Mouse (Mus musculus) ovary, postnatal 36 days (tissue): Measurements from ENCODE around the gene Gja1.
"Not testable (repeated sequence)": the region's sequence is repeated elsewhere in the genome, so short reads cannot be mapped to it uniquely, and the experiment has no call there.

Experiments used
- DNase-seq: peaks from one replicate; pipeline ENCODE4 v3.0.0; 2022; ENCODE audit warnings: low spot score, mixed read lengths

The Gja1 gene

GRCm38 (mm10) chr10:56377097-56377965 is at the start of gene Gja1:
Gene Gja1, plus strand, starts transcription at chr10:56377330.
- peak; percentile 71 for DNase-seq

GRCm38 (mm10) chr10:56338851-56339489 is 38.2 kb upstream of the Gja1 start:
- peak; percentile 70 for DNase-seq

- DNase-seq: no peak
Measured at GRCm38 (mm10) chr10:56360472-56360871, 16.7 kb upstream of the Gja1 start.

- peak; percentile 71 for DNase-seq
Measured at GRCm38 (mm10) chr10:56369073-56369472, 8.1 kb upstream of the Gja1 start.

GRCm38 (mm10) chr10:56373021-56373720 is 4.0 kb upstream of the Gja1 start:
- no peak for DNase-seq

GRCm38 (mm10) chr10:56374169-56374568 is 3.0 kb upstream of the Gja1 start:
- DNase-seq: no peak

- no peak for DNase-seq
Measured at GRCm38 (mm10) chr10:56375906-56376468, 1.1 kb upstream of the Gja1 start.

GRCm38 (mm10) chr10:56377966-56378647 is 977 bp downstream of the Gja1 start:
- peak; percentile 19 for DNase-seq

- peak; percentile 57 for DNase-seq
Measured at GRCm38 (mm10) chr10:56378648-56379254, 1.6 kb downstream of the Gja1 start.

- DNase-seq: no peak
Measured at GRCm38 (mm10) chr10:56379720-56380119, 2.6 kb downstream of the Gja1 start.

GRCm38 (mm10) chr10:56385195-56386109 is 8.3 kb downstream of the Gja1 start:
- DNase-seq: no peak

- DNase-seq: no peak
Measured at GRCm38 (mm10) chr10:56393095-56393784, 16.1 kb downstream of the Gja1 start.

- DNase-seq: not testable (repeated sequence)
Measured at GRCm38 (mm10) chr10:56393815-56394417, 16.8 kb downstream of the Gja1 start.

GRCm38 (mm10) chr10:56397875-56398274 is 20.7 kb downstream of the Gja1 start:
- DNase-seq: no peak

GRCm38 (mm10) chr10:56398310-56398709 is 21.2 kb downstream of the Gja1 start:
- no peak for DNase-seq

- not testable (repeated sequence) for DNase-seq
Measured at GRCm38 (mm10) chr10:56401396-56401795, 24.3 kb downstream of the Gja1 start.

GRCm38 (mm10) chr10:56405934-56406333 is 28.8 kb downstream of the Gja1 start:
- DNase-seq: no peak

GRCm38 (mm10) chr10:56406386-56407130 is 29.4 kb downstream of the Gja1 start:
- no peak for DNase-seq
